Mouse (Mus musculus) heart, adult 2 months (tissue): Measurements from ENCODE around the gene Lsm14b. TPM values are rescaled to one million over a fixed set of nuclear protein-coding genes. Genes with fewer than 3 reads are reported as not detected.

Source experiments
- DNase-seq, 2 experiments: peaks; one replicate each; pipeline ENCODE4 v3.0.0; 2021
- H3K27ac ChIP-seq: fragments of 200-600 bp; 2 replicates; pipeline ENCODE4 v1.8.1; 2022
- H3K27me3 ChIP-seq: fragments of 200-500 bp; 2 replicates; pipeline ENCODE4 v1.6.1; 2012; ENCODE audit warnings: mild to moderate bottlenecking, low read length, inconsistent platforms, mixed read lengths; ENCODE audit not compliant: control insufficient read depth, insufficient read depth
- H3K36me3 ChIP-seq: fragments of 200-500 bp; 2 replicates; pipeline ENCODE4 v1.6.1; 2012; ENCODE audit warnings: low read length, inconsistent platforms; ENCODE audit not compliant: control insufficient read depth, insufficient read depth
- H3K4me1 ChIP-seq: fragments of 200-500 bp; 2 replicates; pipeline ENCODE4 v1.6.1; 2011; ENCODE audit warnings: low read length; ENCODE audit not compliant: control insufficient read depth, insufficient read depth
- H3K4me3 ChIP-seq: fragments of 200-600 bp; 2 replicates; pipeline ENCODE4 v1.8.1; 2022
- H3K79me2 ChIP-seq: fragments of 200-500 bp; replicated peaks from 2 replicates; pipeline ENCODE4 v1.6.1; 2012; ENCODE audit warnings: mild to moderate bottlenecking, inconsistent platforms, low read length, moderate library complexity, mixed read lengths; ENCODE audit not compliant: control insufficient read depth, insufficient read depth
- H3K9ac ChIP-seq: fragments of 200-500 bp; 2 replicates; pipeline ENCODE4 v1.6.1; 2012; ENCODE audit warnings: low read depth, mild to moderate bottlenecking, control low read depth, inconsistent platforms, low read length, mixed read lengths
- CTCF ChIP-seq: fragments of 200-600 bp; IDR thresholded peaks from 2 replicates; pipeline ENCODE4 v1.8.1; 2022; ENCODE audit warnings: antibody characterized with exemption, mild to moderate bottlenecking, moderate library complexity
- EP300 ChIP-seq: fragments of 200-500 bp; IDR thresholded peaks from 2 replicates; pipeline ENCODE4 v1.6.1; 2011; ENCODE audit warnings: low read depth, low read length, control low read depth; ENCODE audit not compliant: insufficient read depth
- POLR2A ChIP-seq: fragments of 200-500 bp; IDR thresholded peaks from 2 replicates; pipeline ENCODE4 v1.6.1; 2011; ENCODE audit warnings: mild to moderate bottlenecking, low read depth, low read length, control low read depth; ENCODE audit not compliant: insufficient read depth
- WGBS: fragments of 180-500 bp; shearing (Covaris S2); methylation state at CpG from one replicate; pipeline ENCODE4 v1.1.7; 2018; 5-methylcytosine and 5-hydroxymethylcytosine counted together
- intact Hi-C: fragments of 180-260 bp; cut with DNase I; formaldehyde crosslinking; loops from one replicate; pipeline ENCODE4 v1.15.1; 2025
- polyA plus RNA-seq: library from polyadenylated mRNA; depleted of rRNA; stranded (reverse); fragments of >200 nt; gene quantifications from 2 replicates; pipeline ENCODE4 v1.2.3, GENCODE M21; 2012
- total RNA-seq, 2 experiments: library from RNA; stranded (reverse); gene quantifications; 2 replicates each; pipeline ENCODE4 v1.2.3; 2021

Gene Lsm14b
- total and polyA plus RNA-seq, 3 experiments = 41.2 to 71.4 (median 60.1) TPM

- Histone ChIP-seq H3K36me3 (no peaks in the 10 kb centered on the region), H3K4me3 (no peak overlapping the region), H3K27ac (no peak overlapping the region), H3K4me1 (no peaks in the 10 kb centered on the region), H3K79me2 (0 out of 2 replicates have a peak, but pooled peaks cover 2% of the 10 kb centered on the region), H3K27me3 (no peaks in the 10 kb centered on the region), H3K9ac (no peak overlapping the region)
- TF ChIP-seq EP300 (peak; percentile 10; the same call in 1 of the 2 replicates), POLR2A (no peak), CTCF (peak; percentile 88)
- 29% methylated on average over 5 of the region's 5 CpGs for WGBS
- intact Hi-C loops = loop anchor here (1.0 kb wide), 1 partner anchor 134 kb away; no protein-coding TSS in a partner anchor
- DNase-seq = peak; percentile 72 to 87
Measured at GRCm38 (mm10) chr2:180050986-180051385, 26.2 kb downstream of the Lsm14b start.

GRCm38 (mm10) chr2:180051986-180052733 is 27.4 kb downstream of the Lsm14b start:
- no peak overlapping the region for H3K27ac ChIP-seq
- no peaks in the 10 kb centered on the region for H3K4me1 ChIP-seq
- TF ChIP-seq CTCF (peak; percentile 57), EP300 (no peak), POLR2A (no peak)
- no peaks in the 10 kb centered on the region for H3K27me3 ChIP-seq
- WGBS = 92% methylated on average over 14 of the region's 14 CpGs
- no peak overlapping the region for H3K4me3 ChIP-seq
- no peak overlapping the region for H3K9ac ChIP-seq
- DNase-seq = no peak
- intact Hi-C loops = loop anchor here (1.0 kb wide), 1 partner anchor 135 kb away; no protein-coding TSS in a partner anchor
- no peaks in the 10 kb centered on the region for H3K36me3 ChIP-seq
- H3K79me2 ChIP-seq = 0 out of 2 replicates have a peak, but pooled peaks cover 2% of the 10 kb centered on the region

- WGBS = 95% methylated on average over 9 of the region's 9 CpGs
- no peak for TF ChIP-seq POLR2A
- no peak for TF ChIP-seq EP300
- no peak for TF ChIP-seq CTCF
- Histone ChIP-seq H3K79me2 (0 out of 2 replicates have a peak, but pooled peaks cover 2% of the 10 kb centered on the region), H3K27me3 (no peaks in the 10 kb centered on the region), H3K4me1 (no peaks in the 10 kb centered on the region), H3K27ac (no peak overlapping the region), H3K9ac (no peak overlapping the region), H3K4me3 (no peak overlapping the region), H3K36me3 (no peaks in the 10 kb centered on the region)
- DNase-seq = no peak
- intact Hi-C loops = no loop called here
Measured at GRCm38 (mm10) chr2:180053001-180053400, 28.2 kb downstream of the Lsm14b start.

- 74% methylated on average over 11 of the region's 11 CpGs for WGBS
- no peaks in the 10 kb centered on the region for H3K27me3 ChIP-seq
- no peak overlapping the region for H3K9ac ChIP-seq
- peak in 1 of 2 experiments; percentile 36 for DNase-seq
- TF ChIP-seq EP300 (no peak), POLR2A (no peak), CTCF (no peak)
- H3K79me2 ChIP-seq = no peaks in the 10 kb centered on the region
- H3K4me1 ChIP-seq = no peaks in the 10 kb centered on the region
- H3K4me3 ChIP-seq = no peak overlapping the region
- no peak overlapping the region for H3K27ac ChIP-seq
- H3K36me3 ChIP-seq = no peaks in the 10 kb centered on the region
- intact Hi-C loops = no loop called here
Measured at GRCm38 (mm10) chr2:180063338-180064131, 38.7 kb downstream of the Lsm14b start.

- intact Hi-C loops = loop anchor here (5.0 kb wide), 1 partner anchor 47 kb away; the partner anchor contains the start of gene Osbpl2
- Histone ChIP-seq H3K4me3 (peak overlapping the region; percentile 74), H3K27me3 (no peaks in the 10 kb centered on the region), H3K36me3 (no peaks in the 10 kb centered on the region), H3K4me1 (peaks cover 5% of the 10 kb centered on the region), H3K79me2 (no peaks in the 10 kb centered on the region), H3K27ac (peak overlapping the region; percentile 81), H3K9ac (peak overlapping the region; percentile 68)
- WGBS = 29% methylated on average over 20 of the region's 20 CpGs
- DNase-seq = no peak
- TF ChIP-seq EP300 = no peak
- no peak for TF ChIP-seq POLR2A
- TF ChIP-seq CTCF = no peak
Measured at GRCm38 (mm10) chr2:180069770-180070480, 45.1 kb downstream of the Lsm14b start.
